Mouse (Mus musculus): ENCODE results near the gene Ntn5. TPM values are rescaled to one million over a fixed set of nuclear protein-coding genes. Genes with fewer than 3 reads are reported as not detected.

Gene Ntn5
- polyA plus RNA-seq, 1 experiment: not detected

DNA sequence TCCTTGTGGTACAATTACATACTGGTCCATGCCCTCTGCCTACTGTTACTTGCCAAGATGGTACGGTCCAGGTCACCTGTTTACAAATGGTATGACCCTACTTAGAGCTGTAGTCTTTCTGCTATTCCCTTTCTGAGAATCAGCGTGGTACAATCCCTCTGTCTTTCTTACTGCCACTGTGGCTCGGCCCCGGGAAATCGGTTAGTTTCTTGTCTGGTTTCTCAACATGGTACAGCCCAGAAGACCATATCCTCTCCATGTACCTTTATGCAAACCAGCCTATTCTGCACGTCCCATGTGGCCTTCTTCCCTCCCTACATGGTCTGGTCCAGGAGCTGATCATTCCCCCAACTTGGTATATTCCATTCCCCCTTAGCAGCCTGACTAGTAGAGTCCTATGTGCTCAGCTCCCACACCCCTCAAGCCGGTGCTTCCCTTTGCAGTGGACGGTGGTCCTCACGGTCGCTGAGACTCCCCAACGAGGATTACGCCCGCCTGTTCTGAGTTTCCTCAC, 20.3 kb downstream of the Ntn5 start:
- TF ChIP-seq CTCF (IDR thresholded peaks at IDR 0.05; ENCODE audit: low read depth, low read length) (no peak), POLR2A (IDR thresholded peaks at IDR 0.05; ENCODE audit: borderline replicate concordance, low read depth, low read length) (no peak)
- Histone ChIP-seq H3K4me1 (ENCODE audit: control insufficient read depth, insufficient read depth, low read length) (peaks cover 20% of the 10 kb centered on the region), H3K27ac (ENCODE audit: insufficient read depth, low read depth, low read length) (peak overlapping the region; percentile 73), H3K4me3 (ENCODE audit: insufficient read depth, low read length) (peak overlapping the region; percentile 58)

DNA sequence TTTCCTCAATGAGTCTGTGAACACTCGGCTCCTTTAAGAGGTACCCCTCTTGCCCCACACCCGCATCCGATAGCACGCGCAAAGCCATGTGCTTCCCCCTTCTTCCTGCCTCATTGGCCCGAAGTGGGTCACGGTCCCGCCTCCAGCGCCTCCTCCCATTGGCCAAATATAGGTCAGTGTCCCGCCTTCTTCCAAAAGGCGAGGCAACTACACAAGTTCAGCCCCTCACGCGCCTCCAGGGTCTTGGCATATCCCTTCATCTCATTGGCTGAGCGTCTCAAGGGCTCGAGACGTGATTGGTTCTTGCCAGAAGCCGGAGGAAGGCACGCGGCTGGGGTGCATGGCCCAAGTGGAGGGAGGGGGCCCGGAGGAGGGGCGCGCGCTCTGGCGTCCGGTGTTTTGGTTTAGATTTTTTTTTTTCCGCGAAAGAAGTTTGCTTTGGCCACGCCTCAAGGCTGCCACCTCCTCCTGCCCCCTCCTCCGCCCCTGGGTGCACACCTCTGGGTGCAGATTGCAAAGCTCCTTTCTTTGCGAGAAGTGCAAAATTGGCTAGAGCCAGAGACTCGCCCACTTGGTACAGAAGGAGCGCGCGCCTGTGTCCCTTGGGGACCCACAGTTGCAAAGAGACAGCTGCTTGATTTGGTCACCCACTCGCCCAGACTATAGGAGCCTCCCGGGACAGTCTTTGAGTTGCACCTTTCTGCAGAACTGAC, 21.1 kb downstream of the Ntn5 start, which contains the start of gene Dbp:
Gene Dbp (plus strand): TSS at position 359 of the 713 bp plus-strand sequence.
- peaks cover 21% of the 10 kb centered on the region for H3K4me1 ChIP-seq (ENCODE audit: control insufficient read depth, insufficient read depth, low read length)
- TF ChIP-seq CTCF (IDR thresholded peaks at IDR 0.05; ENCODE audit: low read depth, low read length) (no peak), POLR2A (IDR thresholded peaks at IDR 0.05; ENCODE audit: borderline replicate concordance, low read depth, low read length) (no peak)
- H3K27ac ChIP-seq (ENCODE audit: insufficient read depth, low read depth, low read length): peak within 1 kb of the TSS; percentile 87
- peak within 1 kb of the TSS; percentile 83 for H3K4me3 ChIP-seq (ENCODE audit: insufficient read depth, low read length)

DNA sequence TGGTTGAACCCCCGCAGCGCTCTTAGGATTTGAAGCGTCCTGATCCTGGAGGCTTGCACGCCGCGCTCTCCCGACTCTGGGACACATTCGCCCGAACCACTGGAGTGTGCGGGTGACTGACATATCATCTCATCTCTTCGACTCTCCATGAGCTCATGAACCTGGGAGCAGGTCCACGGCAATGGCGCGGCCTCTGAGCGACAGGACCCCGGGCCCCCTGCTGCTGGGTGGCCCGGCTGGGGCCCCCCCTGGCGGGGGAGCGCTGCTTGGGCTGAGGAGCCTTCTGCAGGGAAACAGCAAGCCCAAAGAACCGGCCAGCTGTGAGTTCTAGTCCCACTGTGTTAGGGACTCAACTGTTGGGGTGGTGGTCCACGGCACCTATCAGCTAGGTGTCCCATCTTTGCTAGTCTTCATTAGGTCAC, 21.6 kb downstream of the Ntn5 start:
- H3K27ac ChIP-seq (ENCODE audit: insufficient read depth, low read depth, low read length): peak overlapping the region; percentile 87
- H3K4me3 ChIP-seq (ENCODE audit: insufficient read depth, low read length): peak overlapping the region; percentile 83
- H3K4me1 ChIP-seq (ENCODE audit: control insufficient read depth, insufficient read depth, low read length): peaks cover 21% of the 10 kb centered on the region
- TF ChIP-seq POLR2A (IDR thresholded peaks at IDR 0.05; ENCODE audit: borderline replicate concordance, low read depth, low read length): no peak
- 0 out of 2 replicates have a peak, but pooled peaks have one; percentile 17 for TF ChIP-seq CTCF (IDR thresholded peaks at IDR 0.05; ENCODE audit: low read depth, low read length)

DNA sequence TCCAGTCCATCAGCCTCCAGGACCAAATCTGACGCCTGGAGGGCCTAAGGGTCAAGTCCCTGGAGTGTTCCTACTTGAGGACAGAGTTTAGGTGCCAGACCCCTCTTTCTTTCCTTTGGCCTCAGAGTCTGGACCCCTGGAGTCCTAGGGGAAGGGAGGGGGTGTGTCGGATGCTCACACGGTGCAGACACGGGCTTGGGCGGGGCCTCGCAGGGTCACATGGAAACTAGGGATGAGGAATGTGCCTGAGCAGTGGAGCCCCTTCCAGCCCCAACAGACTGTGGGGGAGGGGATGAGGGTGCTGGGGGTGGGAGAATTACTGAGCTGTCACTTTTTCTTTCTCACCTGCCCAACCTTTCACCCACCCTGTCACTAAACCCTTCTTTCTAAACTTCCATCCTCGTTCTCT, 22.1 kb downstream of the Ntn5 start:
- peaks cover 21% of the 10 kb centered on the region for H3K4me1 ChIP-seq (ENCODE audit: control insufficient read depth, insufficient read depth, low read length)
- peak overlapping the region; percentile 83 for H3K4me3 ChIP-seq (ENCODE audit: insufficient read depth, low read length)
- peak overlapping the region; percentile 87 for H3K27ac ChIP-seq (ENCODE audit: insufficient read depth, low read depth, low read length)
- no peak for TF ChIP-seq CTCF (IDR thresholded peaks at IDR 0.05; ENCODE audit: low read depth, low read length)
- no peak for TF ChIP-seq POLR2A (IDR thresholded peaks at IDR 0.05; ENCODE audit: borderline replicate concordance, low read depth, low read length)

DNA sequence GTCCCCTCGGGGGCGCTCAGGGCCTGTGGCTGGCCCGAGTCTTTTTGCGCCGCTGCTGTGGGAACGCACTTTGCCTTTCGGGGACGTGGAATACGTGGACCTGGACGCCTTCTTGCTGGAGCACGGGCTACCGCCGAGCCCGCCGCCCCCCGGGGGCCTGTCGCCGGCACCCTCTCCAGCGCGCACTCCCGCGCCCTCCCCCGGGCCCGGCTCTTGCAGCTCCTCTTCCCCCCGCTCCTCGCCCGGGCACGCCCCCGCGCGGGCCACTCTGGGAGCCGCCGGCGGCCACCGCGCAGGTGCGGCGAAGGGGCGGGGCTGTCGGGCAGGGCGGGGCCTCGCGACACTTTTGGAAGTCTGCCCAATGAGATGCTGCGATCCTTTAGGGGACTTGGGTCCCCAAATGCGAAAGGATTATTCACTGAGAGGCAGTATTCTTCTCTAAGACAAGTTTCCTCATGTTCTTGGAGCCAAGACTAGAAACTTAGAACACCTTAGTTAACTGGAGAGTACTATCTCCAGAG, 23.0 kb downstream of the Ntn5 start:
- Histone ChIP-seq H3K4me3 (ENCODE audit: insufficient read depth, low read length) (peak overlapping the region; percentile 83), H3K4me1 (ENCODE audit: control insufficient read depth, insufficient read depth, low read length) (peaks cover 21% of the 10 kb centered on the region), H3K27ac (ENCODE audit: insufficient read depth, low read depth, low read length) (peak overlapping the region; percentile 95)
- no peak for TF ChIP-seq CTCF (IDR thresholded peaks at IDR 0.05; ENCODE audit: low read depth, low read length)
- peak; percentile 85; the same call in 1 of the 2 replicates for TF ChIP-seq POLR2A (IDR thresholded peaks at IDR 0.05; ENCODE audit: borderline replicate concordance, low read depth, low read length)

DNA sequence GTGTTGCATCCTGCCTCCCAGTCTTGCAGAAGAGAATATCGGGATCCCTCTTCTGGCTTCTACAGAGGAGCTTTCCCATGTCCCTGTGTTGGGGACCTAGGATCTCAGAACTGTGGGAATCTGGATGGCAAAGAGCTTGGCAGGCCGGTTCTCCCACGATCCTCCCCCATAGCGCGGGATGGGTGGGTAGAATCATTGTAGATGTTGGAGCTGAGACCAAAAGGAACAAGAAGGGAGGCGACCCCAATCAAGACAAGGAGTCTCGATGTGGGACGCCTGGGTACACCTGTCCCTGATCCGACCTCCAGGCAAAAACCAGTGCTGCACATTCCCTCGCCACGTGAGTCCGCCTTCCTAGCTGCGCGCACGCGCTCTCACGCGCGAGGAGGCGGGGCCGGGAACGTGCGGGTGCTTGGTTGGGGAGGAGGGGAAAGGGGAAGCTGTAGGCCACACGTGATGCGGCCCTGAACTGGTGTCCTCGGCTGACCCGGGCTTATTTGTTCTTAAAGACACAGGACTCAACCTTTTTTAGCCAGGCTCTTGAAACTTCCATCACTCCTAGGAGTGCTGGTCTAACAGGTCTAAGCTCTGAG, 23.6 kb downstream of the Ntn5 start:
- peak overlapping the region; percentile 95 for H3K27ac ChIP-seq (ENCODE audit: insufficient read depth, low read depth, low read length)
- peak overlapping the region; percentile 83 for H3K4me3 ChIP-seq (ENCODE audit: insufficient read depth, low read length)
- H3K4me1 ChIP-seq (ENCODE audit: control insufficient read depth, insufficient read depth, low read length): peaks cover 21% of the 10 kb centered on the region
- 0 out of 2 replicates have a peak, but pooled peaks have one; percentile 44 for TF ChIP-seq POLR2A (IDR thresholded peaks at IDR 0.05; ENCODE audit: borderline replicate concordance, low read depth, low read length)
- no peak for TF ChIP-seq CTCF (IDR thresholded peaks at IDR 0.05; ENCODE audit: low read depth, low read length)

DNA sequence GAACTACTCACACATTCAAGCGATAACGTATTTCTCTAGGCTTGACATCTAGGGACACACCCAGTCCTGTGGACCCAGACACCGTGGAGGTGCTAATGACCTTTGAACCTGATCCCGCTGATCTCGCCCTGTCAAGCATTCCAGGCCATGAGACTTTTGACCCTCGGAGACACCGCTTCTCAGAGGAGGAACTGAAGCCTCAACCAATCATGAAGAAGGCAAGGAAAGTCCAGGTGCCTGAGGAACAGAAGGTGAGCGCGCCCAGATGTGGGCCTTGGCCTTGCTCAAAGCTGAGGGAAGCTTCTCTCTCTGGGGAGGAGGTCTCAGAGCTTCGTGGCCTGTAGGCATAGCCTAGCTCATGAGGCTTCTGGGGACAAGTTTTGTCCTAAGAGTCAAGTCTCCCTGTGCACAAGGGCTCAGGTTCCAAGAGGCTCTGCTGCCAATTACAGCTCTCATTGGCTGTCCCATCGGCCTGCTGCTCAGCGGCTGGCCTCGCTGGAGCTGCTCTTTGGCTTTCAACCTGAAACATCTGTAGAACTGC, 24.5 kb downstream of the Ntn5 start:
- Histone ChIP-seq H3K4me3 (ENCODE audit: insufficient read depth, low read length) (peak overlapping the region; percentile 50), H3K27ac (ENCODE audit: insufficient read depth, low read depth, low read length) (peak overlapping the region; percentile 95), H3K4me1 (ENCODE audit: control insufficient read depth, insufficient read depth, low read length) (peaks cover 21% of the 10 kb centered on the region)
- TF ChIP-seq POLR2A (IDR thresholded peaks at IDR 0.05; ENCODE audit: borderline replicate concordance, low read depth, low read length): no peak
- TF ChIP-seq CTCF (IDR thresholded peaks at IDR 0.05; ENCODE audit: low read depth, low read length): no peak

DNA sequence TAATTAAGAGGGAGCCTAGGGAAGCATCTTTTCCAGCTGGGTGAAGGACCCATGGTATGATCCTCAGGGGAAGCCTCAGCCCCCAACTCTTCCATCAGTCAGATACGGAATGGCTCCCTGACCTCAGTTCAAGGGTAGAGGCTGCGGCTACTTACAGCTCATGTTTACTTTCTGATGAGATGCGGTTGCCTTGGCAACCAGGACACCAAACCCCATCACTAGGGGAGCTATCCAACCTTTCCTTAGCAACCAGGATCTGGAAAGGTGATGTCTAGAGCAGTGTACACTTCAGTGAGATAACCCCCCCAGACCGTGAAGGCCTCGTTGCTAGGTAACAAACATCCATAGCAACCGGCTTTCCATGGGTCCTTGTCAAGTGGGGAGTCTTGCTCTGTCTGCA, 25.2 kb downstream of the Ntn5 start:
- H3K4me1 ChIP-seq (ENCODE audit: control insufficient read depth, insufficient read depth, low read length): peaks cover 19% of the 10 kb centered on the region
- no peak for TF ChIP-seq CTCF (IDR thresholded peaks at IDR 0.05; ENCODE audit: low read depth, low read length)
- TF ChIP-seq POLR2A (IDR thresholded peaks at IDR 0.05; ENCODE audit: borderline replicate concordance, low read depth, low read length): no peak
- 0 out of 2 replicates have a peak overlapping the region, but pooled peaks have one; percentile 50 for H3K4me3 ChIP-seq (ENCODE audit: insufficient read depth, low read length)
- peak overlapping the region; percentile 95; the same call in 1 of the 2 replicates for H3K27ac ChIP-seq (ENCODE audit: insufficient read depth, low read depth, low read length)

DNA sequence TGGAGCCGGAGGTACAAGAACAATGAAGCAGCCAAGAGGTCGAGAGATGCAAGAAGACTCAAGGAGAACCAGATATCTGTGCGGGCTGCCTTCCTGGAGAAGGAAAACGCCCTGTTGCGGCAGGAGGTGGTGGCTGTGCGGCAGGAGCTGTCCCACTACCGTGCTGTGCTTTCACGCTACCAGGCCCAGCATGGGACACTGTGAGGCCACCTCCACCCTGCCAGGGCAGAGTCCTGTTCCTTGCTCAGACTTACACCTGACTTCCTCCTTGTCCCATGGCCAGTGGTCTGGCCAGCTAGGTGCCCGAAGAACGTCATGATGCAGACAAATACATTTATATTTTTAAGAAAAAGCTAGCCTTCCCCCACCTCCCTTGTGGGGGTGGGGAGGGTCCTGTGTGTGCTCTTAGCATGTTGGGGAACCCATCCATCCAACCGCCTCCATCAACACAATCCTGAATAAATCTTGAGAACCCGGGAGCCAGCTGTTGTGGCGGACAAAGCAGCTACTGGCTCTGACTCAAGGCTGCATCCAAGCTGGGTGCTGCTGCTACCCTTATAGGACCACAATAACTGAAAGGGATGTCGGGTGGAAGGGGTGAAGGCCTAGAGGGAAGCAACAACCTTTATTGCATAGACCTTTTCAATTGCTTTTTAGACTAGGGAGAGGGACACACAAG, 26.0 kb downstream of the Ntn5 start:
- H3K27ac ChIP-seq (ENCODE audit: insufficient read depth, low read depth, low read length): no peak overlapping the region
- TF ChIP-seq CTCF (IDR thresholded peaks at IDR 0.05; ENCODE audit: low read depth, low read length): no peak
- no peak for TF ChIP-seq POLR2A (IDR thresholded peaks at IDR 0.05; ENCODE audit: borderline replicate concordance, low read depth, low read length)
- H3K4me1 ChIP-seq (ENCODE audit: control insufficient read depth, insufficient read depth, low read length): peaks cover 21% of the 10 kb centered on the region
- H3K4me3 ChIP-seq (ENCODE audit: insufficient read depth, low read length): no peak overlapping the region

All from bone marrow macrophage, adult 2 months (primary cell).